Mouse (Mus musculus) liver, postnatal 0 days (tissue): ENCODE data around the gene Tnip3.

Source experiments
- CTCF ChIP-seq: sonication (generic); IDR thresholded peaks from 2 replicates; pipeline ENCODE4 v1.5.1; 2016; ENCODE audit warnings: antibody characterized with exemption, low read depth
- EP300 ChIP-seq: IDR thresholded peaks from 2 replicates; pipeline ENCODE4 v1.6.1; 2016; ENCODE audit warnings: antibody characterized with exemption, low read depth, mild to moderate bottlenecking

DNA sequence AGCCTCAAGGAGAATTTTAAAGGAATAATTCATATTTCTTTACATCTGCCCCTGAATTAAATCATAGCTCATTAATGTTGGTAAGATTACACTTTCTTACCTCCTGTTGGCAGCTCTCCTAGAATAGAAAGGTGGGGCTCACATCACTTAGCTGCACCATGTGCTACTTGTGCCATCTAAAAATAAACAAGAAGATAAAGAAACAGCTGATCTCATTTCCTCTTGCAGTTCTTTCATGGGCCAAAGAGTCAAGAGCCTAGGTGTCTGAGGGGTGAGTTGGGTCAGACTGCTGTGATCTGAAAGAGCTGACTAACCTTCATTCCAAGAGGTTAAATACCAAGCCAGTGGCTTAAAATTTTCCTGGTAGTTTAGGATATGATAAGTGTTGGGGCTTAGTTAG, 86.7 kb downstream of the Tnip3 start:
- TF ChIP-seq CTCF (no peak), EP300 (no peak)
